Mouse (Mus musculus) liver, embryonic 11.5 days (tissue): ENCODE measurements around the gene Spata2. TPM values are rescaled to one million over a fixed set of nuclear protein-coding genes. Genes with fewer than 3 reads are reported as not detected.

Experiments
- ATAC-seq: fragments of 200-750 bp; cut with Nextera tagmentation; replicated peaks from 2 replicates; pipeline ENCODE4 v1.8.0; 2017; ENCODE audit warnings: moderate number of reproducible peaks, mild to moderate bottlenecking, moderate TSS enrichment, moderate library complexity; ENCODE audit not compliant: low FRiP score
- DNase-seq: peaks from one replicate; pipeline ENCODE4 v3.0.0-alpha.2; 2017; ENCODE audit warnings: low spot score
- H3K27ac ChIP-seq: fragments of 300-500 bp; sonication (generic); 2 replicates; pipeline ENCODE4 v1.5.1; 2014; ENCODE audit warnings: mild to moderate bottlenecking, low read depth, low read length, control low read depth
- H3K27me3 ChIP-seq: fragments of 300-500 bp; sonication (generic); replicated peaks from 2 replicates; pipeline ENCODE4 v1.6.1; 2014; ENCODE audit warnings: low read length, mixed read lengths; ENCODE audit not compliant: control insufficient read depth, insufficient read depth
- H3K36me3 ChIP-seq: fragments of 300-500 bp; sonication (generic); 2 replicates; pipeline ENCODE4 v1.6.1; 2014; ENCODE audit warnings: mild to moderate bottlenecking, low read length, moderate library complexity, mixed read lengths; ENCODE audit not compliant: control insufficient read depth, insufficient read depth
- H3K4me1 ChIP-seq: fragments of 300-500 bp; sonication (generic); replicated peaks from 2 replicates; pipeline ENCODE4 v1.6.1; 2014; ENCODE audit warnings: low read length, mixed read lengths; ENCODE audit not compliant: control insufficient read depth, insufficient read depth
- H3K4me2 ChIP-seq: fragments of 300-500 bp; sonication (generic); 2 replicates; pipeline ENCODE4 v1.6.1; 2014; ENCODE audit warnings: mild to moderate bottlenecking, control low read depth, moderate library complexity
- H3K4me3 ChIP-seq: fragments of 300-500 bp; sonication (generic); 2 replicates; pipeline ENCODE4 v1.5.1; 2014; ENCODE audit warnings: low read depth, low read length, control low read depth
- H3K9ac ChIP-seq: fragments of 300-500 bp; sonication (generic); 2 replicates; pipeline ENCODE4 v1.6.1; 2014; ENCODE audit warnings: low read depth, low read length, control low read depth
- H3K9me3 ChIP-seq: fragments of 300-500 bp; sonication (generic); 2 replicates; pipeline ENCODE4 v1.6.1; 2016; ENCODE audit warnings: low read length, inconsistent platforms, mixed read lengths; ENCODE audit not compliant: control insufficient read depth
- WGBS: fragments of 180-500 bp; shearing (Covaris S2); extraction: QIAGEN DNeasy Blood & Tissue Kit; methylation state at CpG from one replicate; pipeline ENCODE4 v1.1.7; 2014; 5-methylcytosine and 5-hydroxymethylcytosine counted together
- polyA plus RNA-seq: library from polyadenylated mRNA; unstranded; fragments of >200 nt; fragmentation: Nextera tagmentation; extraction: Ambion mirVana; gene quantifications from 2 replicates; pipeline ENCODE4 v1.2.1, GENCODE M21; 2014

The Spata2 gene
- polyA plus RNA-seq, 1 experiment from 2014 or later = 17.5 TPM

DNA sequence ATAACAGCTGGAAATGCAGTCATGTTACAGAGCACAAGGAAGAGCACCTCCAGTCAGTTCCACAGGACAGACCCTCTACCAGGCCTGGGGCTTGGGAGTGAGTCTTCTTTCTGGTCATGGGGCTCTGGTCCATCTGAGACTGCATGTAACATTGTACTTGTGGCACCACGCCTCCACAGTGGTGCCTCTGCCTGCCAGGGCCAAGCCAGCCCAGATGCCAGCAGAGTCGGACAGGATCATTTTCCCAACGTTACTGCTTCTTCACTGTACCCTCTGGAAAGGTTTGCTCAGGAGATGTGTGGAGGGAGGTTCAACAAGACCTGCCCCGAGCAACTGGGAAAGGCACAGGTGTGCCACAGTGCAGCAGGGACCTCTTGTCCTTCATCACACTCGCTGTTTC is 23.0 kb upstream of the Spata2 start:
- no peak overlapping the region for H3K4me2 ChIP-seq
- 86% methylated on average over 5 of the region's 5 CpGs for WGBS
- no peaks in the 10 kb centered on the region; the same call in 1 of the 2 replicates for H3K4me1 ChIP-seq

GRCm38 (mm10) chr2:167514641-167515040 is 22.0 kb upstream of the Spata2 start:
- 91% methylated on average over 4 of the region's 4 CpGs for WGBS

More for the DNA sequence above, 23.0 kb upstream of the Spata2 start:
- H3K9ac ChIP-seq = no peak overlapping the region
- DNase-seq (no peak), ATAC-seq (no peak)
- H3K9me3 ChIP-seq = no peaks in the 10 kb centered on the region
- no peaks in the 10 kb centered on the region for H3K27me3 ChIP-seq
- peaks cover 42% of the 10 kb centered on the region for H3K36me3 ChIP-seq
- H3K4me3 ChIP-seq = no peak overlapping the region
- H3K27ac ChIP-seq = no peak overlapping the region

DNA sequence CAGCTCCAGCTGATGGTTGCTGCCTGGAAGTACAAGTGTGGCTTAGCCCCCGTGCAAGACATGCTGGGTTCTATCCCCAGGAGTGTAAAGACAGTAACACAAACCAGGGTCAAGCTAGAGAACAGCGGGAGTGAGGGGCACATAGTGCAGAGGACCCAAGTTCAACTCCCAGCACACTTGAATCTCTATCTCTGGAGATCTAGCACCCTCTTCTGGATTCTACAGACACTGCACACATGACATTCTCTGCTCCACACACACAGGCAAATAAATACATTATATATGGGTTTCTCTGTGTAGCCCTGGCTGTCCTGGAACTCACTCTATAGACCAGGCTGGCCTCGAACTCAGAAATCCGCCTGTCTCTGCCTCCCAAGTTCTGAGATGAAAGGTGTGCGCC is 20.3 kb upstream of the Spata2 start:
- H3K4me1 ChIP-seq = peaks cover 6% of the 10 kb centered on the region
- H3K36me3 ChIP-seq = peaks cover 46% of the 10 kb centered on the region
- H3K27ac ChIP-seq = no peak overlapping the region
- no peaks in the 10 kb centered on the region for H3K27me3 ChIP-seq
- 82% methylated on average over 5 of the region's 5 CpGs for WGBS
- ATAC-seq (no peak), DNase-seq (no peak)
- H3K9ac ChIP-seq = no peak overlapping the region
- no peak overlapping the region for H3K4me2 ChIP-seq
- no peak overlapping the region for H3K4me3 ChIP-seq
- no peaks in the 10 kb centered on the region for H3K9me3 ChIP-seq

More at GRCm38 (mm10) chr2:167514641-167515040, 22.0 kb upstream of the Spata2 start:
- DNase-seq (no peak), ATAC-seq (no peak)
- no peaks in the 10 kb centered on the region for H3K9me3 ChIP-seq
- peaks cover 46% of the 10 kb centered on the region for H3K36me3 ChIP-seq
- no peaks in the 10 kb centered on the region for H3K27me3 ChIP-seq
- no peak overlapping the region for H3K4me2 ChIP-seq
- no peak overlapping the region for H3K27ac ChIP-seq
- peaks cover 6% of the 10 kb centered on the region for H3K4me1 ChIP-seq
- H3K9ac ChIP-seq = no peak overlapping the region
- no peak overlapping the region for H3K4me3 ChIP-seq

- H3K9me3 ChIP-seq = no peaks in the 10 kb centered on the region
- 94% methylated on average over 9 of the region's 9 CpGs for WGBS
- no peak for ATAC-seq
- H3K36me3 ChIP-seq = peaks cover 45% of the 10 kb centered on the region
- no peak overlapping the region for H3K27ac ChIP-seq
- H3K4me2 ChIP-seq = no peak overlapping the region
- DNase-seq = no peak
- no peak overlapping the region for H3K4me3 ChIP-seq
- no peak overlapping the region for H3K9ac ChIP-seq
- peaks cover 6% of the 10 kb centered on the region for H3K4me1 ChIP-seq
- H3K27me3 ChIP-seq = no peaks in the 10 kb centered on the region
Observed at GRCm38 (mm10) chr2:167512365-167512764, 19.7 kb upstream of the Spata2 start.

DNA sequence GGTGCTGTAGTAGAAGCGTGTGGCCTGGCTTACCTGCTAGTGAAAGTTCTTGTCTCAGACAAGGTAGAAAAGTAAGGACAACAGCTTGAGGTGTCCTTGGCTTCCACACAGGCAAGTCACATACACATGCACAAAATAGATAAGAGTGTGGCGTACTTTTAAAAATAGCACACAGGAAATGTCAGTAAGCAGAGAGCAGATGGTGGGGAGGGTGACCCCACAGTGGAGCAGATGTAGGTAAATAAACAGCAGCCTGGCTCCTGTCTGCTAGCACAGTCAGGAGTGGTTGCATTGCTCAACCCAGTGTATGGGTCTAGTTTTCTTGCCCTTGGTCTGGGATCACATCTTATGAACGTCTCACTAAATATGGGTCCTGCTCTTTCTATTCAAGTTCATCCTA is 17.8 kb upstream of the Spata2 start:
- H3K9me3 ChIP-seq = no peaks in the 10 kb centered on the region
- H3K27ac ChIP-seq = peak overlapping the region; percentile 41; the same call in 1 of the 2 replicates
- peaks cover 18% of the 10 kb centered on the region for H3K4me1 ChIP-seq
- peak overlapping the region; percentile 18 for H3K4me2 ChIP-seq
- H3K9ac ChIP-seq = no peak overlapping the region; the same call in 1 of the 2 replicates
- H3K36me3 ChIP-seq = peaks cover 44% of the 10 kb centered on the region
- 39% methylated on average over 3 of the region's 3 CpGs for WGBS
- no peak overlapping the region for H3K4me3 ChIP-seq
- DNase-seq (no peak), ATAC-seq (peak; percentile 82)
- no peaks in the 10 kb centered on the region for H3K27me3 ChIP-seq

GRCm38 (mm10) chr2:167508569-167508968 is 15.9 kb upstream of the Spata2 start:
- WGBS = 89% methylated on average over 4 of the region's 4 CpGs
- peaks cover 34% of the 10 kb centered on the region for H3K4me1 ChIP-seq

GRCm38 (mm10) chr2:167507719-167508385 is 15.2 kb upstream of the Spata2 start:
- no peak for DNase-seq
- Histone ChIP-seq H3K27ac (no peak overlapping the region), H3K4me3 (no peak overlapping the region), H3K27me3 (no peaks in the 10 kb centered on the region), H3K9me3 (no peaks in the 10 kb centered on the region), H3K4me2 (no peak overlapping the region), H3K4me1 (peaks cover 34% of the 10 kb centered on the region), H3K36me3 (peaks cover 32% of the 10 kb centered on the region), H3K9ac (no peak overlapping the region)
- 86% methylated on average over 3 of the region's 3 CpGs for WGBS
- ATAC-seq = no peak

More at GRCm38 (mm10) chr2:167508569-167508968, 15.9 kb upstream of the Spata2 start:
- Histone ChIP-seq H3K9ac (no peak overlapping the region), H3K27me3 (no peaks in the 10 kb centered on the region), H3K4me3 (no peak overlapping the region), H3K4me2 (no peak overlapping the region), H3K27ac (no peak overlapping the region), H3K36me3 (peaks cover 37% of the 10 kb centered on the region), H3K9me3 (no peaks in the 10 kb centered on the region)
- DNase-seq (no peak), ATAC-seq (no peak)

- no peaks in the 10 kb centered on the region for H3K9me3 ChIP-seq
- H3K36me3 ChIP-seq = peaks cover 21% of the 10 kb centered on the region
- H3K27ac ChIP-seq = no peak overlapping the region
- no peak overlapping the region for H3K4me3 ChIP-seq
- ATAC-seq (no peak), DNase-seq (no peak)
- H3K27me3 ChIP-seq = no peaks in the 10 kb centered on the region
- WGBS = 94% methylated on average over 10 of the region's 10 CpGs
- no peak overlapping the region for H3K9ac ChIP-seq
- peaks cover 37% of the 10 kb centered on the region for H3K4me1 ChIP-seq
- H3K4me2 ChIP-seq = no peak overlapping the region
Observed at GRCm38 (mm10) chr2:167506546-167507260, 14.0 kb upstream of the Spata2 start.
